Mouse (Mus musculus): ENCODE results near the gene Setd7.

GRCm38 (mm10) chr3:51593506-51593905 is 32.8 kb upstream of the Setd7 start:
- TF ChIP-seq CTCF (IDR thresholded peaks at IDR 0.05; ENCODE audit: control insufficient read depth, insufficient read depth, low read length) (no peak), POLR2A (IDR thresholded peaks at IDR 0.05; ENCODE audit: borderline replicate concordance, control insufficient read depth, low read depth, low read length) (no peak)
